Mouse (Mus musculus) ES-CJ7 (cell line): ENCODE results near the gene Adamts15.

Experiments used
- DNase-seq: peaks from one replicate; pipeline ENCODE4 v3.0.0; 2011; ENCODE audit warnings: low read depth, low spot score

Gene Adamts15

DNA sequence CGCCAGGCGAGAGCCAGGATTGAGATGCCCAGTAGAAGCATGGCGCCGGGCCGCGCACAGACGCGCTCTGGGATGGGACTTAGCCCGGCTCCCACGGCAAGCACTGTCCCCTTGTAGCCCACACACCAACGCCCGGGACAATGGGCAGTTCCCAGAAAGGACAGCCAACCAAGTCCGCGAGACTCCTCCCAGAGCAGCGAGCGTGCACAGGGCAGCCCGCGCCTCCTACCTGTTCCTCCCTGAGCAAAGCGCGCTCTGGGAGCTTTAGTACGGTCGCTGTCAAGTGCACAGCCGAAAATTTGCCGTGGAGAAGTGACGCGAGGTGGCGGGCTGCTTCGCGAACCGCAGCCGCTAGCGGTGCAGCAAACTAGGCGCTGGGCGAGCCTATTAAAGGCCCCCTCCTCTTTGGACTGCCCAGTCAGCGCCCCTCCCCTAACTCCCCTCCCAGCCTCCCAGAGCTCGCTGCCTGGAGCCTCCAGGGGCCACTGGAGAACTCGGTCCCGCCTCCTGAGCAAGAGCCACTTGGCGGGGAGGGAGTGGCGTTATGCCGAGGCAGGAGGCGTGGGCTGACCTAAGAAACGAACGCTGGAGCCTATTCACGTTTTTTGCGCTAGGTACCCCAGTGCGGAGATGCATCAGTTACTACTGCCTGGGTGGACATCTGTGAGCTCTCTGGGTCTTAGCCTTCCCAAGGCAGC, at the start of gene Adamts15:
Adamts15 (minus strand) TSS at position 256 of the 698 bp plus-strand sequence.
- peak; percentile 77 for DNase-seq

DNA sequence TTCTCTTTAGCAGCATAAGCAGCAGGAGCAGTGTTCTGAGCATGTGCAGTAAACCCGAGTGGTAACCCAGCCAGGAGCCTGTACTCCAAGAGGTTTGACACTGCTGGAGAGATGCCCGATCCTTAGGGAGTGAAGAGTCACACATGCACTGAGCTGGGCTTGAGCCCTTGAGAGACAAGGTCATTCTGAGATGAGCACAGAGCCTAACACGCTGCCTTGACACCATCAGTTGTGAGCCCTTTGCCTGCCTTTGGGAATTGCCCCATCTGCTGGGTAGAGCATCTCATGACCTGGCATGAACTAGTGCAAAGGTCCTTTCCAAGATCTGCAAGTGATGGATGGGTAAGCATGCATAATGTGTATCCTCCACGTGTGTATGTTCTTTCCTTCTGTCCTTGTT, 49.7 kb upstream of the Adamts15 start:
- DNase-seq = peak; percentile 48

DNA sequence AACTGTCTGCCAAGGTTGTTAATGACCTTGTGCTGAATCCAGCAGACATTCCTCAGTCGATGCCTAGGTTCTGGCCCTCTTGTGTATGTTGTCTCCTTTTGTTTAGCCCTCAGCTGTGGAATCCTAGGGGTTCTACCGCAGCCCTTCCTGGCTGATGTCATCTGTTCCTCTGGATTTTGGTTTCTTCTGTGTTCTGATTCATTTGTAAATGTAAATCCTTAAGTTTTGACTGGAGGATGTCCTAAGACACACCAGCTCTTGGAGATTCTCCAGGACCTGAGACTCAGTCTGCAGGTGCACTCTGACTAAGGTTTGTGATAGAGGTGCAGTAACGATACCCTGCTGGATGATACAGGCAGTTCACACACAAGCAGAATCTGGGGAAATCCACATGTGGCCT, 47.7 kb upstream of the Adamts15 start:
- peak; percentile 42 for DNase-seq

DNA sequence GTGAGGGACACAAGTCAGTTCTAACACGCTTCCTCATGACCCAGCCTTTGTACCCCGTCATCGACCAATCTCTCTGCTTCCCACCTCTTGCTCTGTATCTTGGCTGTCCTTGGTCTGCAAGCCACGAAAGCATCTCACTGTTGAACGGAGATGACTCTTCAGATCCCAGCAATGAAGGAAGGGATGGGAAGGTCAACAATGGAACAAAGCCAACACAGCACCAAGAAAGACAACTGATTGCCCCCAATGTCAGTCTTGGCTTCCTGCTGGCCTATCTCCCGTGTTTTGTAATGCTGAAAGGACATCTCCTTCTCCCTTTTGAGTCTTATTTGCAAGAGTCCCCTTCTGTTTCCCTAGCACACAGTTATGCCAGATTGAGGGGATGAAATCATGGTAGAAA, 45.9 kb upstream of the Adamts15 start:
- peak; percentile 23 for DNase-seq

DNA sequence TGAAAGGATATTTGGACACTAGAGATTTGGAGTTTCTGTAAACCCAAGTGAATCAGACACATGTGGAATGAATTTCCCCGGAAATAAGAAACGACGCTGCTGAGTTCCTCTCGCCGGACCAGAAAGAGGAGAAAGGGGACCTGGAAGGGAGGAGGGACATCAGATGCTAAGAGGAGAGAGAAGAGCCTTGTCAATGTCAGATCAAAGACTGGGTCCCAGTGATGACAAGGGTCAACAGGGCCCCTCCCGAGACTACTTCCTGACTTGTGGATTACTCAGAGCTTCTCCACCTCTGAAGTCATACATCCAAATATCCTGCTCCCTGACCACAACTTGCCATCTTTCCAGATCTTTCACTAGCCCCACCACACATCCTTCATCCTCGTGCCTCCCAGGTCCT, 44.6 kb upstream of the Adamts15 start:
- no peak for DNase-seq

DNA sequence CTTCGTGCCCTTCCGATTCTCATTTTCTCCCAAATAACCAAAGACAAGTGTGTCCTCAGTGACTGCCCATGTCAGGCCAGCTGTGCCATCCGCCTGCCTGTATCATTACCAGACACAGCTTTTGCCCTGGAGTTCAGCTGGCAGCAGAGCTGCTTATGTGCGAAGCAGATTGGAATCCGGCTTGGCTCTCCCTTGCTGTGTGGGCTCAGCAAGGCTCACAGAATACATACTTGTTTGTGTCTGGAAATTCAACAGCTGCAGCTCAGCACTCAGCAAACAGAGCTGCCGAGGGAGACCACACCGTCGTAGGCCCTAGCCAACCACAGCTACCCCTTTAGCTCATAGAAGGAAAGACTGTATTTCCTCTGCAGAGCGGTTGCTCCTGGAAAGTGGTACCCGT, 42.4 kb upstream of the Adamts15 start:
- DNase-seq = no peak

DNA sequence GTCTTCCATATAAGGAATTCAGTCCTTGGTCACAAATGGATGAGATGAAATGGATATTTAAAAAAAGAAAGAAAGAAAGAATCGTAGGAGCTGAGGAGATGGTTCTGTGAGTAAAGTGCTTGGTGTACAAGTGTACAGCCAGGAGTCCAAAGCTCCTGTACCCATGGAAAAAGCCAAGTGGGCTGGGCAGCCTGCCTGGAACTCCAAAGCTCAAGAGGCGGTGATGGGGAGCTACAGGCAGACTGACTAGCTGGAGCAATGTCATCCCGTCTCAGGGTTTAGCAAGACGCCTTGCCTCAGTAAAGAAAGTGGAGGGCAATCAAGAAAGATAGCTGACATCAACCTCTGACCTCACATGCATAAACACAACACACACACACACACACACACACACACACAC, 41.5 kb upstream of the Adamts15 start:
- DNase-seq = no peak

DNA sequence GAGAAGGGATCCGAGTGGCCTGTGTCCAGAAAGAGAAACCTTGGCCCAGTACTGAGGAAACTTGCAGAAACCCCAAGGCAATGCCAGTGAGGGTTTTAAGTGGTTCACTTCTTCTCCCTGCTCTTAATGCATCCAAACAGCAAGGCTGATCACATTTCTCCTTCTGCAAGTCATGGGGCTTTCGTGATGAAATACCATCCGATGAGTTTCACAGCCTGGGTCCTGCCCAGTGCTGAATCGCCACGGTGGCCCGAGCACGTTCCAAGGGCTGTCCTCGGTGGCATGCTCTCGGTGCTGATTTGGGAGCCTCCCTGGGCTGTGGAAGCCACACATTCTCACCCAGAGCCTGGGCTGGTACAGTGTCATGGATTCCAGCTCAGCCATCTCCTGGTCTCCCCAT, 33.0 kb upstream of the Adamts15 start:
- DNase-seq = no peak

DNA sequence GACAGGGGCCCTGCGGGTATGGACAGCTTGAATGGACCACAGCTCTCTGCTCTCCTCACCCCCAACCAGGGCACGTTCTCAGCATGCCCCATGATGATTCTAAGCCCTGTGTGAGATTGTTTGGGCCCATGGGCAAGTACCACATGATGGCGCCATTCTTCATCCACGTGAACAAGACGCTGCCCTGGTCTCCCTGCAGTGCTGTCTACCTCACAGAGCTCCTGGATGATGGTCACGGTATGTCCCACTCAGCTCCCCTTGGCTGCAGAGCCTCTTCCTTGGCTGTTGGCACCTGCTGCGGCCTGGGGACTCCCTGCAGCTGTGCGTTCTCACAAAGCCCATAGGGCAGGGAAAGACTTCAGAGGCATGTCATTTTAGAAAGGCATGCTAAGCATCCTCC, 31.0 kb upstream of the Adamts15 start:
- peak; percentile 77 for DNase-seq

DNA sequence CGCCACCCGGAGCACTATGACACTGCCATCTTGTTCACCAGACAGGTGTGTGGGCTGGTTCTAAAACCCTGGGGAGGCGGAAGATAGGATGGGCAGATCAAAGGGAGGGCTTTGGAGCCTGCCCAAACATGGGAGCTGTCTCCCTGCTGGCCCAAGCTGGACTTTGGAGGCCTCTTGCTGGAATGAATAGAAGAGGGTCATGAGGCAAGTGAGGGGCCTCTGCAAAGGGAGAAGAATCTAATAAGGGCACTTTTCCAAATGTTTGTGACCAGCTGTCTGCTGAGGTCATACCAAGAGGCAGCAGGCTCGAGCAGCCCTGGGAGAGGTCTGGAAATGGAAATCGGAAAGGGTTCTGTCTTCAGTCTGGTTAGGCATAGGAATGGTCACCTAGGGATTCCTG, 29.2 kb upstream of the Adamts15 start:
- DNase-seq = no peak

DNA sequence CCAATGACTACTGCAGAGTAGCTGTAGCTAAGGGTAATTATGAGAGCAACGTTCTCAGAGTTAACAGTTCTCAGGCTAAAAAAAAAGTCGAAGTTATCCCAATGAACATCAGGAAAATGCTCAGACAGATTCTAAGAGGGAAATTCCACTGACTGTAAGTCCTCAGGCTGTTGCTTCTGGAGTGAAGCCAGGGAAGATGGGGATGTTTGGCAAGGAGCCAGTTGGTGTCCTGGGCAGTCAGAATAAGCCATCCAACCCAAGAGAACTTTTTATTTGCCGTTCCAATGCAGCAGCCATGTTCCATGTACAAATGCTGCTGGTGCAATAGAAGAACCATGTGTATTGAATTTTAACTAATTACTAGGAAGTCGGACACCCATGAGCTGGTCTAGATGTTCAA, 28.3 kb upstream of the Adamts15 start:
- DNase-seq = no peak

DNA sequence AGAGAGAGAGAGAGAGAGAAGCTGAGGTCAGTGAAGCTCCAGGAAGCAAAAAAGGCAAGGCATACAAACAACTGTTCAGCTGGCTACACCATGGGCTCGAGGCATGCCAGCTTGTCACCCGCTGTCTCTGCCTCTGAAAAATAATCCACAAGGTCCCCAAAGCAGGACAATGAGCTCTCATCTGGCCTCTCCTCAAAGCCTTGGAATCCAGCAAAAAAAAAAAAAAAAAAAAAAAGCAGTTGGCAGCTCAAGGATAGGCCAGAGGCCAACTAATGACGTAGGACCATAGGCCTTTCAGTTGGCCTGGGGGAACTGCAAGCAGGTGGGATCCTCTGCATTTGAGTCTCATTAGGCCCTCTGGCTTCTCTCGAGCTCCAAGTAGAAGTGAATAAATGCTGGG, 27.7 kb upstream of the Adamts15 start:
- DNase-seq = no peak

DNA sequence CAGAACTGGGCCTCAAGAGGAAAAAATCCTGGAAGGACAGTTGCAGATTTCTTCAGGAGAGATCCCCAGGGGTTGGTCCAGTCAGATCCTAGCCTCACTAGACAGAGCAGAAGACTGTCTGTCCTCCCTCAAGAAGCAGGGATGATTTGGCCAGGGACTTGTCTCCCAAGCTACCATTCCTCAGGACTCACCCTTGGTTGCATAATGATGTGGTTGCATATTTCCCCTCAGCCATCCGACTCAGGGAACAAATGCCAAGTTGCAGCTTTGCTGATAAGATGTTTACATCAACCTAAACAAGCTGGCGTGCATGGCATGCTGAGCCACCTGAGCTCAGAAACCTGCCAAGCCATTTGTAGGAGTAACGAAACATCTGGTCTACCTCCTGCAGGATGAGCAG, 27.2 kb upstream of the Adamts15 start:
- DNase-seq = no peak

DNA sequence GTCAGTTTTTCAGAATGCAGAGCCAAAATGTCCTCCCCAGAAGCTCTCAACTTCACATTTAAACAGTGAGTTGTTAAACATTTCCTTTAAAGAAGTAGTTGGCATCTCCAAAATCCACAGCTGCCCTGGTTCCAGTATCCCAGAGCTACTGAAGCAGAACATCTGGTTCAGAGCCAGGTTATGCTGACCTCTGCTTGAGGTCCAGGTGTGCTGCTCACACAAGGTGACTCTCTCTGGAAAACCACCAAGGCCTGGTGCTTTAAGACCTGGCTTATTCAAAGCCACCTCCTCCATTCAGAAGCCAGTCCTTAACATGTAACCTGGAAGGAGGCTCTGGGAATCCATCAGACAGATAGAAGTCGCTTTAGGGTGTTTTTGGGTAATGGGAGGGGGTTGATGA, 23.0 kb upstream of the Adamts15 start:
- DNase-seq = no peak

DNA sequence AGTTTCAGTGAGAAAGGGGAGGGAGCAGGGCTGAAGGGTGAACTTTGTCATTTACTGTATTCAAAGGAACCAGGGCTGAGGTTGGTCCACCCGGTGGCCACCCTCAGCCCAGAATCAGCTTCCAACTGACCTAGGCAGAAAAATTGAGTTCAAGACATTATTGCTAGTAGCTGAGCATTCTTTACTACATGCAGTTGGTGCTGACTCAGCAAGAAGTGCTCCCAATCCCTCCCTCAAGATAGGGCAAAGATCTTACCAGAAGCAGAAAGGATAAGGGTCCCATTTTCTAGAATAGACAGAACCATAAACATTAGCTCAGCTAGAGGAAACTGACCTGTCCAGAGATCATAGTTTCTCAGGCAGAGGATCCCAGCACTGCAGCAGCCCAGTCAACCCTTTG, 22.0 kb upstream of the Adamts15 start:
- DNase-seq = no peak

DNA sequence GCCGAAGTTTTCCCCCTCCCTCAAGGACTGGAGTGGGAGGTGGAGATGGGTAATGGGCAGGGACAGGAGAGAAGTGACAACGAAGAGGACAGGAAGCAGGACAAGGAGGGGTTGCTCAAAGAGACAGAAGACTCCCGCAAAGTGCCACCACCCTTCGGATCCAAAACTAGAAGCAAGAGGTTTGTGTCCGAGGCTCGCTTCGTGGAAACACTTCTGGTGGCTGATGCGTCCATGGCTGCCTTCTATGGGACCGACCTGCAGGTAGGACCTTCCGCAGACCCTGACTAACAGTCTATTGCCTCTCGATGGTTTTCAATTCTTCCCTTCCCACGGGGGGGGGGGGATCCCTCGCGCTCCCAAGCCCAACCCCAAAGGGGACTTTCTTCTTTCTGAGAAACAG, 21.1 kb upstream of the Adamts15 start:
- DNase-seq = no peak

DNA sequence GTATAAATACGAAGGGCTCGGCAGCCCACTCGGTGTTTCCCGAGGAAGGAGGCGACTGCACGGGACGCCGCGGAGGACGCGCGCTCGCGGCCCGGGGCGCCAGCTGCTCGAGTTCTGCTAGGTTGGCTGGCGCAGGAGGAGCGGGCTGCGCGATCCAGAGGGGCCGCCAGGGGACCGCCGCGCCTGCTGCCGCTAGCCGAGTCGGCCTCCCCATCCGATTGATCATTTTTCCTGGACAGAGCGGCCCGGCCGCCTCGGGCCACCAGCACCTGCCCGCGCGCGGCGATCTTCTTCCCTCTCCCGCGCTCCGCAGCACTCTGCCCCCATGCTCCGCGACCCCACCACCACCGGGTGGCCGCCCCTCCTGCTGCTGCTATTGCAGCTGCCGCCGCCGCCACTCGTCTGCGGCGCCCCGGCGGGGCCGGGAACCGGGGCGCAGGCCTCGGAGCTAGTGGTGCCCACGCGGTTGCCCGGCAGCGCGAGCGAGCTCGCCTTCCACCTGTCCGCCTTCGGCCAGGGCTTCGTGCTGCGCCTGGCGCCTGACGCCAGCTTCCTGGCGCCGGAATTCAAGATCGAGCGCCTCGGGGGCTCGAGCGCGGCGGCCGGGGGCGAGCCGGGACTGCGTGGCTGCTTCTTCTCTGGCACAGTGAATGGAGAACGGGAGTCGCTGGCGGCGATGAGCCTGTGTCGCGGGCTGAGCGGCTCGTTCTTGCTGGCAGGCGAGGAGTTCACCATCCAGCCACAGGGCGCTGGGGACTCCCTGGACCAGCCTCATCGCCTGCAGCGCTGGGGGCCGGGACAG, 20.5 kb upstream of the Adamts15 start, which contains the start of gene Adamts8:
Adamts8 (plus strand) TSS at position 51 of the 802 bp plus-strand sequence.
- peak; percentile 40 for DNase-seq

DNA sequence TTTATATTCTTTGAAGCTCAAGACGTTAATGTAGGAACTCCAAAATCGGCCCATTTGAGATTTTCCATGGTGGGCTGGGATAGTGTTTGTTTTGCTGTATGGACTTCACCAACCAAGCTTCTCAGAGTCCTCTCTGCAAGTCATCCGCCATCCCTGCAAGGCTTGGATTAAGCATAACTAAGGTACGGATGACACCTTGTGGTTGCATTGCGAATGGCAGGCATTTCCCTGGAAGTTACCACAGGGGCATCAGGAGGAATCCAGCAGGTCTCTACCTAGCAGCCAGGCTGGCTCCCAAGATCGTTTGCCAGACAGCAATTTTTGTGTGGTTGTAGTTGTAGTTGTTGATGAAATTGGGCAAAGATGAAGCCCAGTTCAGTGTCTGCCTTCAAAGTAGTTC, 18.1 kb upstream of the Adamts15 start:
- peak; percentile 89 for DNase-seq

DNA sequence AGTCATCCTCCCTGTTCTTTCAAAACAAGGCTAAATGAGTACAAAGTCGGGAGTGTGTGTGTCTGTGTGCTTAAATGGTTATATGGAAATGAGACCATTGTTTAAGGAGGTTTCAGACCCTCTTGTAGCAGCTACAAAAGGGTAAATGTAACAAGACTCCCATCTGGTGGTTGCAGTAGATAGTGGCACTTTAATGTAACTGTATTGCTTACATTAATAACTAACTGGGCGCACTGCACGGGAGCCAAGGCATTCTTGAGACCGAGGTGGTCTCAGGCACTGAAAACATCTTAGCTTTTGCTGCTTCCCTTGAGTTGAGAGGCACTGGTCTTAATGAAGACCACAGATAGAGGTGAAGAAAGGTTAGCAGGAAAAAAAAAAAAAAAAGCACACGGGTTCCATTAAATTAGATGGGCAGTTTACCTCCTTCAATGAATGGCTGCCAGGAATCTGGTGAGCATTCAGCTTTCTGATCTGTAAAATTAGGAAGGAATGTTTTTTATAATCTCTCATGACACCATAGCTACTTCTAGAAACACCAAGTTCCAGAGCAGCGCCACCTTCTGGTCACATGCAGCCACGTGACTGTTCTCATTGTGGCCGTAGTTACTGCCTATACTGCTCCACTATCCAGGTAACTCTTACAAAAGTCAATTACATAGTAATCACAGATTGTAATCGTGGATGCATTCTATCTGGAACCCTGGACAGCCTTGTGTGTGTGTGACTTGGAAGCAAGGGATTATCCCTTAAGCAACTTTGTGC, 14.6 kb upstream of the Adamts15 start:
- peak; percentile 78 for DNase-seq

DNA sequence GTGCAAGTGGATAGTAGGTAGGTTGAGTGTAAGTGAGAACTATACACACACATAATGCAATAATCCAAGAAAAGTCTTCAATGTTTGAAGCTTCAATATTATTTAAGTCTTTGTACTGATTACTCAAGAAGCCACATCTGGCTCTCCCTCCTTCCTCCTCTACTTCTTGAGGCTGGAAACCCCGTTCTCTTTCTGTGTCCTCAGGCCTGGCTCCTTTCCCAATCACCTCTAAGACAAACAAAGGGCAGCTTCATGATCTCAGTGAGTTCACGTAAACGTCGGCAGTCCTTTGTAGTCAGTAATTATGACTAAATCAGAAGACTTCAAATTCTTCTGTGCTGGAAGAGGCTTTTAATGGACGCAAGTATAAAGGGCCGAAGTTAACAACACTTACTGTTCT, 12.6 kb upstream of the Adamts15 start:
- no peak for DNase-seq

DNA sequence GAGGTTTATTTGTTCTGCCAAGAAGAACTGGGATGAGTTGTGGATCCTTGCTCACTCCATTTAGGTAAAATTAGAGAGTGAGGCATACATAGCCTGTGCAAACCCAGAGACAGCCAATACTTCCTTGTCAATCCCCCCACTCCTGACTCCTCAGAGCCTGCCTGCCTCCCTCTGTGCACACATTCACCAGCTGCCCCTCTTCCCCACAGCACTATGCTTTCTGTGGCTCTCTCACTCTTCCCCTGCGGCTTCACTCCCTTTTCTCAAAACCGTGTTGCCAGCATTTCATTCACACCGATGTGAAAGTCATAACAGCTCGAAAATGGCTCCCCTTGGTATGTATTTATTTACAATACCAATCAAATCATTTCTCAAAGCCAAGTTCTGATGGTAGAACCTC, 10.1 kb upstream of the Adamts15 start:
- no peak for DNase-seq

DNA sequence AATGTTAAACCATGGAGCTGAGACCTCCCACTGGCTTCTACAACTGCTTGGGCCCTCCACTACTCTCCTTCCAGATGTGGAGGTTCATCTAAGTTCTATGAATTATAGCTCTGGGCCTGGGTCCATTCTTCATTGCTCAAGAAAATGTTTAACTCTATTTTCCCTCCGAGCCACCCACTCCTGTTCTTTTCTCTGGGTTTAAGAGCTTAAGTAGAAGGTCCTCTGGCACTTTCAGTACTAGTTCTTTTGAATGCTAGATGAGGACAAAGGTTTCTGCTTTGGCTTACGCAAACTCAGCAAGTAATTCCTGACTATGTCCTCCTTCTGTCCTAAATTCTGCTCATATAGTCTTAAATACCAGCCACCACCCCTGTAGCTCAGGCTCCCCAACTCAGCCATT, 6.5 kb upstream of the Adamts15 start:
- DNase-seq = no peak
